Mouse (Mus musculus) embryonic facial prominence, embryonic 10.5 days (tissue): Measurements from ENCODE around the gene Atp5d. TPM values are rescaled to one million over a fixed set of nuclear protein-coding genes. Genes with fewer than 3 reads are reported as not detected.

Source experiments
- DNase-seq: peaks from one replicate; pipeline ENCODE4 v3.0.0-alpha.2; 2017; ENCODE audit warnings: low spot score
- H3K27ac ChIP-seq: fragments of 300-500 bp; sonication (generic); replicated peaks from 2 replicates; pipeline ENCODE4 v1.5.1; 2016; ENCODE audit warnings: mild to moderate bottlenecking
- H3K27me3 ChIP-seq: fragments of 300-500 bp; sonication (generic); replicated peaks from 2 replicates; pipeline ENCODE4 v1.6.1; 2016; ENCODE audit warnings: low read depth, mild to moderate bottlenecking; ENCODE audit not compliant: poor library complexity, severe bottlenecking
- H3K36me3 ChIP-seq: fragments of 300-500 bp; sonication (generic); replicated peaks from 2 replicates; pipeline ENCODE4 v1.6.1; 2016; ENCODE audit warnings: mild to moderate bottlenecking, moderate library complexity
- H3K4me1 ChIP-seq: fragments of 300-500 bp; sonication (generic); 2 replicates; pipeline ENCODE4 v1.6.1; 2016
- H3K4me3 ChIP-seq: fragments of 300-500 bp; sonication (generic); 2 replicates; pipeline ENCODE4 v1.5.1; 2016; ENCODE audit warnings: mild to moderate bottlenecking, moderate library complexity
- H3K9me3 ChIP-seq: fragments of 300-500 bp; sonication (generic); 2 replicates; pipeline ENCODE4 v1.6.1; 2016; ENCODE audit warnings: mild to moderate bottlenecking
- WGBS: fragments of 180-500 bp; shearing (Covaris S2); methylation state at CpG from one replicate; pipeline ENCODE4 v1.1.7; 2016; 5-methylcytosine and 5-hydroxymethylcytosine counted together
- polyA plus RNA-seq: library from polyadenylated mRNA; unstranded; fragments of >200 nt; fragmentation: Nextera tagmentation; extraction: Ambion mirVana; gene quantifications from 2 replicates; pipeline ENCODE4 v1.2.1, GENCODE M21; 2016

Gene Atp5d
- polyA plus RNA-seq, 1 experiment from 2014 or later = 493 TPM

DNA sequence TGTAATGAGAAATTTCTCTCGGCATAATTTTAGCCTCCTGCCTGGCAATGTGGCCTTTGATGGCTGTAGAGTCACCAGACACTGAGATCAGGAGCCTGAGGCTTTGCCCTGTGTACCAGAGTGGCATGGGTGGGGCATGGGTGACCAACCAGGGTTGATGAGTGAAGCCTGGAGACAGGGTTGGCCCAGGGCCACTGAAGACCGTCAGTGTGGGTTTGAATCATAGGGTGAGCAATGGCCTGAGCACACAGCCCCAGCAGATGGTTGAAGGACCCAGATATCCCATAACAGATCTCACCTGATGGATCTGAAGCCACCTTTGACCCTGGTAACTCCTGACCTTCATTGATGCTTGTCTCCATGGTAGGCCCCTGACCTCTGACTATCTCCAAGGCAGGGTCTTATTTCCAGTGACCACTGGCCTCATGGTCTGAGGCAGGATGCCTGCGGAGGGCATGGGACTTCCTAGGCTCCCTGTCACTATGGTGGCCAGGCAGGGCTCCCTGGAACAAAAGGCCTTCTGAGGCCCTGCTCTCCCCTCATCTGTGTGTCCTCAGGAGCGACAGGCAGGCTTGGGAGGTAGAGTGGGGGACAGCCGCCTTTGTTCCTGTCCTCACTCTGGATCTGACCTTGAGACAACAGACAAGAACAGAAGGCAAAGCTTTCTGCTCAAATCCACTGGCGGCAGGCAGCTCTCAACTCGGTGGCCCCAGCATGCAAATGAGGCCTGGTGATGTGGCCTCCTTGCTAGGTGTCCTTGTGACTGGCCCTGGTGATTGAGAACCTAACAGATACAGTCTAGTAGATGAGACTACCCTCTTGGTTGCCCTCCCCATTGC, 39.2 kb downstream of the Atp5d start:
- DNase-seq = no peak
- 66% methylated on average over 7 of the region's 7 CpGs for WGBS
- Histone ChIP-seq H3K27me3 (no peaks in the 10 kb centered on the region), H3K36me3 (peaks cover 12% of the 10 kb centered on the region), H3K4me1 (peaks cover 70% of the 10 kb centered on the region), H3K27ac (peak overlapping the region; percentile 62; the same call in 1 of the 2 replicates), H3K4me3 (peak overlapping the region; percentile 11; the same call in 1 of the 2 replicates), H3K9me3 (no peaks in the 10 kb centered on the region)

- Histone ChIP-seq H3K9me3 (no peaks in the 10 kb centered on the region), H3K27me3 (peaks cover 10% of the 10 kb centered on the region; the same call in 1 of the 2 replicates), H3K36me3 (peaks cover 29% of the 10 kb centered on the region), H3K4me1 (peaks cover 62% of the 10 kb centered on the region), H3K4me3 (peak within 1 kb of the TSS; percentile 83), H3K27ac (peak within 1 kb of the TSS; percentile 94)
- WGBS = 6% methylated on average over 106 of the region's 106 CpGs
- DNase-seq = peak; percentile 83
Measured at GRCm38 (mm10) chr10:80179068-80180051, 40.9 kb downstream of the Atp5d start, which contains the start of gene Efna2. Efna2 (plus strand) TSS chr10:80179482.

GRCm38 (mm10) chr10:80180288-80180687, 41.9 kb downstream of the Atp5d start:
- Histone ChIP-seq H3K36me3 (peaks cover 33% of the 10 kb centered on the region), H3K4me1 (peaks cover 58% of the 10 kb centered on the region), H3K9me3 (no peaks in the 10 kb centered on the region), H3K4me3 (peak overlapping the region; percentile 83), H3K27ac (peak overlapping the region; percentile 94), H3K27me3 (peaks cover 18% of the 10 kb centered on the region)
- no peak for DNase-seq
- WGBS = 49% methylated on average over 6 of the region's 6 CpGs

DNA sequence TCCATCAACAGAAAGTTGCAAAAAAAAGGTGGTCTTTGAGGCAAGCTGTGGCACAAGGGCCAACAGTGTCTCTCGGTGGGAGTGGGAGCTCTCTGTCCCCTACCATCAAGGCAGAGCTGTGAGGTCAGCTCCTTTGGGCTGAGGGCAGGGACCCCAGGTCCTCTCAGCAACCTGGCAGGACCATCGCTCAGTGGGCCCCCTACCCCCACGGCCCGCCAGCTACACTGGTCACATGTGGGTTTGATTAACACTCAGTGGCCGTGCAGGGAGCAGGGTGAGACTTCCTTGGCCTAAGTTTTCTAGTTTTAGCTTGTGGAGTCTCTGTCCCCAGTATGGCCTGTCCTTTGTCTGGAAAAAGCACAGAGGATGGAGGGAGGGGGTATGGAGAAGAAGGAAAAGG, 42.4 kb downstream of the Atp5d start:
- peaks cover 38% of the 10 kb centered on the region for H3K36me3 ChIP-seq
- peak; percentile 66 for DNase-seq
- peak overlapping the region; percentile 94 for H3K27ac ChIP-seq
- 30% methylated on average over 5 of the region's 5 CpGs for WGBS
- H3K4me1 ChIP-seq = peaks cover 58% of the 10 kb centered on the region
- H3K9me3 ChIP-seq = no peaks in the 10 kb centered on the region
- peaks cover 23% of the 10 kb centered on the region for H3K27me3 ChIP-seq
- peak overlapping the region; percentile 83 for H3K4me3 ChIP-seq

GRCm38 (mm10) chr10:80182547-80182946, 44.1 kb downstream of the Atp5d start:
- H3K27ac ChIP-seq = no peak overlapping the region
- peaks cover 55% of the 10 kb centered on the region for H3K36me3 ChIP-seq
- no peak for DNase-seq
- H3K4me3 ChIP-seq = peak overlapping the region; percentile 83; the same call in 1 of the 2 replicates
- WGBS = 93% methylated on average over 7 of the region's 7 CpGs
- H3K27me3 ChIP-seq = peaks cover 41% of the 10 kb centered on the region
- H3K4me1 ChIP-seq = peaks cover 53% of the 10 kb centered on the region
- no peaks in the 10 kb centered on the region for H3K9me3 ChIP-seq

DNA sequence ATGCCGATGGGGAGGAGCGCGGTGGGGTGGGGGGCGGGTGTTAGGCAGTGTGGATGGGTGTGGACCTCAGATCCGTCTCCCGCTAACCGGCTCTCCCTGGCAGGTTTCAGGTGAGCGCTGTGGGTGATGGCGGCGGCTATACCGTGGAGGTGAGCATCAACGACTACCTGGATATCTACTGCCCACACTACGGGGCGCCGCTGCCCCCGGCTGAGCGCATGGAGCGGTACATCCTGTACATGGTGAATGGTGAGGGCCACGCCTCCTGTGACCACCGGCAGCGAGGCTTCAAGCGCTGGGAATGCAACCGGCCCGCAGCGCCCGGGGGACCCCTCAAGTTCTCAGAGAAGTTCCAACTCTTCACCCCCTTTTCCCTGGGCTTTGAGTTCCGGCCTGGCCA, 48.2 kb downstream of the Atp5d start:
- Histone ChIP-seq H3K9me3 (no peaks in the 10 kb centered on the region), H3K4me3 (no peak overlapping the region; the same call in 1 of the 2 replicates), H3K27me3 (peaks cover 82% of the 10 kb centered on the region), H3K4me1 (peaks cover 54% of the 10 kb centered on the region), H3K27ac (no peak overlapping the region), H3K36me3 (peaks cover 71% of the 10 kb centered on the region)
- 41% methylated on average over 27 of the region's 27 CpGs for WGBS
- no peak for DNase-seq

DNA sequence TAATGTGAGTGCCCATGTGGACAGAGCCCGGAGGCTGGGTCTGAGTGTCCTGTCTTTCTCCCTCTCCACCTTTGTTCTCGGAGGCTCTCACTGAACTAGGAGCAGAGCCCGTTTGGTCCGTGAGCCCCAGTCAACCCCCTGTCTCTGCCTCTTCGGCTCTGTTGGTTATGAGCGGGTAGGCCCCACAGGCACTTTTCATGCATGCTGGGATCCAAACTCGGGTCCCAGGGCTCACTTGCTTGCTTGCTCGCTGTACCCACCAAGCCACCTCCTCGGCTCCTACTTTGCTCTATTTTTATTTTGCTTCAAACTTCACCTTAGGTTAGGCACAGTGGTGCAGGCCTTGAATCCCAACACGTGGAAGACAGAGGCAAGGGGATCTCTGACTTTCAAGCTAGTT, 49.3 kb downstream of the Atp5d start:
- H3K36me3 ChIP-seq = peaks cover 60% of the 10 kb centered on the region
- peaks cover 93% of the 10 kb centered on the region for H3K27me3 ChIP-seq
- H3K4me3 ChIP-seq = no peak overlapping the region
- 87% methylated on average over 10 of the region's 10 CpGs for WGBS
- no peaks in the 10 kb centered on the region for H3K9me3 ChIP-seq
- DNase-seq = no peak
- peaks cover 48% of the 10 kb centered on the region for H3K4me1 ChIP-seq
- H3K27ac ChIP-seq = no peak overlapping the region

GRCm38 (mm10) chr10:80188453-80189024, 50.1 kb downstream of the Atp5d start:
- Histone ChIP-seq H3K27ac (no peak overlapping the region), H3K9me3 (no peaks in the 10 kb centered on the region), H3K4me1 (peaks cover 53% of the 10 kb centered on the region), H3K27me3 (peaks cover 99% of the 10 kb centered on the region), H3K4me3 (no peak overlapping the region), H3K36me3 (peaks cover 52% of the 10 kb centered on the region)
- 70% methylated on average over 15 of the region's 15 CpGs for WGBS
- no peak for DNase-seq

DNA sequence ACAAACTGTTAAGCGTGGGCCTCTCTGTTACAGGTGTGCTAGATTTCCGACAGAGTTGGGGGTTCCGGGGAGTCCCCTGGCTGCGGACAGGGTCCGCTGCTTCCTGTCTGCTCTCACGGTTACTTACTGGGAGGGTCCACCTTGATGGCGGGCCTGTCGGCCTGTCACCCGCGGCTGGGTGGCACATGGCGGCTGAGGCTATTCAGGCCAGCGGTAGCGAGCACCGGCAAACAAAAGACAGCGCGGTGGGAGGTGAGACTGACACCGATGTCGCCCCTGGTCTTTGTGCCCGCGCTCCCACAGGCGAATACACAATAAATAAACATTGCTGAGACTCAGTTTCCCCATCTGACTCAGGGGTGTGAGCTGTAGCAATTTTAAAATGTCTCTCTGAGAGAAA, 51.6 kb downstream of the Atp5d start:
- peaks cover 61% of the 10 kb centered on the region for H3K4me1 ChIP-seq
- no peaks in the 10 kb centered on the region for H3K9me3 ChIP-seq
- DNase-seq = peak; percentile 56
- peak overlapping the region; percentile 81 for H3K27ac ChIP-seq
- peaks cover 40% of the 10 kb centered on the region for H3K36me3 ChIP-seq
- peak overlapping the region; percentile 58 for H3K4me3 ChIP-seq
- 3% methylated on average over 21 of the region's 21 CpGs for WGBS
- H3K27me3 ChIP-seq = peaks cover 94% of the 10 kb centered on the region

- Histone ChIP-seq H3K4me3 (peak overlapping the region; percentile 58), H3K9me3 (no peaks in the 10 kb centered on the region), H3K27me3 (peaks cover 91% of the 10 kb centered on the region), H3K27ac (peak overlapping the region; percentile 81), H3K36me3 (peaks cover 37% of the 10 kb centered on the region), H3K4me1 (peaks cover 55% of the 10 kb centered on the region)
- WGBS = 1% methylated on average over 48 of the region's 48 CpGs
- peak; percentile 77 for DNase-seq
Measured at GRCm38 (mm10) chr10:80190491-80191051, 52.1 kb downstream of the Atp5d start.

GRCm38 (mm10) chr10:80193976-80194375, 55.5 kb downstream of the Atp5d start:
- Histone ChIP-seq H3K4me3 (no peak overlapping the region), H3K27me3 (peaks cover 65% of the 10 kb centered on the region), H3K27ac (peak overlapping the region; percentile 12; the same call in 1 of the 2 replicates), H3K4me1 (peaks cover 54% of the 10 kb centered on the region), H3K36me3 (peaks cover 4% of the 10 kb centered on the region), H3K9me3 (no peaks in the 10 kb centered on the region)
- 73% methylated on average over 6 of the region's 6 CpGs for WGBS
- no peak for DNase-seq

DNA sequence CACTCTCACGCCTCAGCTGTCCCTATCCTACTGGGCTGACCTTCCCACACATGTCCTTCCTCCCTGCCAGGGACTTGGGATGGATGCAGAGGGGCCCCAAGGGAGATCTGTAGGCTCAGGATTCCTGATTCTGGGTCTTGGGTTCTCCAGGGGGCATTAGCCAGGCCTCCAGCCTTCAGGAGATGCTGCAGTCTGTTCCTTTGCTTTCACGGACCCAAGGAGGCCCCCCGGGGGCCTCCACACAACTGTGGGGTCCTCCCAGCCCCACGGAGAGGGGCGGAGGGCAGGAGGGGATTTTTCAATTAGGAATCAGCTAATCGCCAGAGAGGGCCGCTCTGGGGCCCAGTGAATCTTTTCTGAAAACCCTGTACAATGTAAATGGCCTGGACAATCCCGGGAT, 56.0 kb downstream of the Atp5d start:
- H3K27me3 ChIP-seq = peaks cover 60% of the 10 kb centered on the region
- no peak overlapping the region for H3K4me3 ChIP-seq
- H3K36me3 ChIP-seq = no peaks in the 10 kb centered on the region
- peaks cover 53% of the 10 kb centered on the region for H3K4me1 ChIP-seq
- no peaks in the 10 kb centered on the region for H3K9me3 ChIP-seq
- WGBS = 44% methylated on average over 8 of the region's 8 CpGs
- DNase-seq = no peak
- peak overlapping the region; percentile 12 for H3K27ac ChIP-seq
